Mouse (Mus musculus): Measurements from ENCODE around the gene Casd1. TPM values are rescaled to one million over a fixed set of nuclear protein-coding genes. Genes with fewer than 3 reads are reported as not detected.

Gene Casd1
- 32.1 and 43.8 TPM in 2 replicates for polyA plus RNA-seq (2016; fragmentation: Nextera tagmentation; extraction: Ambion mirVana)

GRCm38 (mm10) chr6:4600658-4601296 lies at the start of gene Casd1:
Gene Casd1, plus strand, starts transcription at chr6:4600839.
- H3K9me3 ChIP-seq, result no peaks in the 10 kb centered on the region
- H3K36me3 ChIP-seq, result no peaks in the 10 kb centered on the region
- H3K4me1 ChIP-seq, result peaks cover 25% of the 10 kb centered on the region; the same call in 1 of the 2 replicates
- DNase-seq (ENCODE audit: low spot score), result peak; percentile 85
- no peaks in the 10 kb centered on the region for H3K27me3 ChIP-seq (ENCODE audit: insufficient read depth, poor library complexity, severe bottlenecking)
- peak within 1 kb of the TSS; percentile 100 for H3K27ac ChIP-seq
- H3K4me3 ChIP-seq, result peak within 1 kb of the TSS; percentile 85
- 1% methylated on average over 58 of the region's 64 CpGs for WGBS

DNA sequence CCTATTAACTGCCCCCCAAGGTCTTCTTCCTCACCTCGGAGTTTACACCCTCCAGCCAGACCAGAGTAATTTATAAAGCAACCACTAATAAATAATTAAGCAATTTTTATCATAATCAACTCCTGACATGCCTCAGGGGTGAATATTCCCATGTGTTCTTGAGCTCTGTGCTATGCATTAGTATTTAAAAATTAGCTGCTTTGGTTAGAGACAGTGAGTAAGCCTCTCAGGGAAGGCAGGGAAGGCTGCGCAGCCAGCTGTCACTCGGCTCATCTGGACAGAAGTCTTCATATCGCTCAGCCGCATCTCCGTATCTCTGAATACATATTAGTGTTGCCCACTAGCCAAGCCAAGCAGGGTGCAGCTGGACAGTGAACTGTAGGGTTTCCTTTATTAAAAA lies 45.3 kb upstream of the Casd1 start:
- no peak overlapping the region for H3K4me3 ChIP-seq
- DNase-seq (ENCODE audit: low spot score), result no peak
- no peaks in the 10 kb centered on the region for H3K9me3 ChIP-seq
- no peaks in the 10 kb centered on the region for H3K27me3 ChIP-seq (ENCODE audit: insufficient read depth, poor library complexity, severe bottlenecking)
- H3K27ac ChIP-seq, result no peak overlapping the region
- WGBS, result 85% methylated on average over 6 of the region's 6 CpGs
- H3K36me3 ChIP-seq, result no peaks in the 10 kb centered on the region
- H3K4me1 ChIP-seq, result peaks cover 15% of the 10 kb centered on the region

- H3K27ac ChIP-seq, result 0 out of 2 replicates have a peak overlapping the region, but pooled peaks have one; percentile 19
- H3K4me3 ChIP-seq, result no peak overlapping the region
- H3K4me1 ChIP-seq, result peaks cover 29% of the 10 kb centered on the region
- H3K27me3 ChIP-seq (ENCODE audit: insufficient read depth, poor library complexity, severe bottlenecking), result no peaks in the 10 kb centered on the region
- WGBS, result 73% methylated on average over 8 of the region's 8 CpGs
- H3K36me3 ChIP-seq, result no peaks in the 10 kb centered on the region
- no peaks in the 10 kb centered on the region for H3K9me3 ChIP-seq
- DNase-seq (ENCODE audit: low spot score), result no peak
Observed at GRCm38 (mm10) chr6:4557086-4557485, 43.6 kb upstream of the Casd1 start.

GRCm38 (mm10) chr6:4557678-4558077 lies 43.0 kb upstream of the Casd1 start:
- Histone ChIP-seq H3K4me3 (no peak overlapping the region), H3K27me3 (ENCODE audit: insufficient read depth, poor library complexity, severe bottlenecking) (no peaks in the 10 kb centered on the region), H3K36me3 (no peaks in the 10 kb centered on the region), H3K27ac (0 out of 2 replicates have a peak overlapping the region, but pooled peaks have one; percentile 19), H3K4me1 (peaks cover 31% of the 10 kb centered on the region), H3K9me3 (no peaks in the 10 kb centered on the region)
- WGBS, result 6% methylated on average over 7 of the region's 7 CpGs
- peak; percentile 89 for DNase-seq (ENCODE audit: low spot score)

DNA sequence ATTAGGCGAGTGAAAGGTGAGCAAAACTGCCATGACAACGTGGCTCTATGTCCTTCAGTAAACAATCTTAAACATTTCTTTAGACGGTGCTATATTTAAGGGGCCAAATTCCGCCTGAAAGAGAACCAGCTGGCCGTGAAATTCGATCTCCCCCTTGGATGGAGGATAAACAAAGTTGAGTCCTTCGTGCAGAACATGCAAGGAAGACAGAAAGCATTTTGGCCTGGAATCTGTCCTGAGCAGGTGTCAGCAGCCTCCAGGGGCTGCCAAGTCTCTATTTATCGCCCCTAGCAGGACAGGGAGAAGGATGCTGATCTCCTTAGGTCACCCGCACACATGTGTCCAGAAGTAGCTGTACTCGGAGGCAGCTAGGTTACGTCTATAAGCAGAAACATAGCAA lies 39.5 kb upstream of the Casd1 start:
- Histone ChIP-seq H3K4me1 (peaks cover 33% of the 10 kb centered on the region), H3K27ac (peak overlapping the region; percentile 62), H3K9me3 (no peaks in the 10 kb centered on the region), H3K27me3 (ENCODE audit: insufficient read depth, poor library complexity, severe bottlenecking) (no peaks in the 10 kb centered on the region), H3K36me3 (no peaks in the 10 kb centered on the region), H3K4me3 (no peak overlapping the region; the same call in 1 of the 2 replicates)
- DNase-seq (ENCODE audit: low spot score), result no peak
- 21% methylated on average over 11 of the region's 11 CpGs for WGBS

DNA sequence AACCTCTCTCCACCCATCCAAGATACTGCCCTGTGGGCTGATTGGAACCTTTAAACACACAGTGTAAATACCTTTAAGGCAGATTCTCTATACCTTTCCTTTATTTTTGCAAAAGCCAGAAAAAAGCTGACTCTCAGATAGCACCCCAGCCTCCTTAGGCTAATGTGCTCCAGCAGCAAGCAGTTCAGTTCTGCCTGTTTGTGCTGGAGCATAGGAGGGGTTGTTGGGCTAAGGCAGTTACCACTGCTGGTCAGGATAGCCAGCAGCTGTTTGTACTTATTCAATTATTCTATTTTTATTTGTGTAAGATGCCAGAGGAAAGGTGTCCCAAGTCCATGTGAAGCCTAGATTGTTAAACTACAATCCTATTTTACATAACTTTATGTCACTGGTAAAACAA lies 39.0 kb upstream of the Casd1 start:
- Histone ChIP-seq H3K27me3 (ENCODE audit: insufficient read depth, poor library complexity, severe bottlenecking) (no peaks in the 10 kb centered on the region), H3K36me3 (no peaks in the 10 kb centered on the region), H3K4me3 (no peak overlapping the region; the same call in 1 of the 2 replicates), H3K4me1 (peaks cover 33% of the 10 kb centered on the region), H3K27ac (peak overlapping the region; percentile 62), H3K9me3 (no peaks in the 10 kb centered on the region)
- DNase-seq (ENCODE audit: low spot score), result no peak

GRCm38 (mm10) chr6:4562401-4562800 lies 38.2 kb upstream of the Casd1 start:
- 22% methylated on average over 1 of the region's 1 CpGs for WGBS
- no peaks in the 10 kb centered on the region for H3K9me3 ChIP-seq
- H3K4me3 ChIP-seq, result no peak overlapping the region
- H3K36me3 ChIP-seq, result no peaks in the 10 kb centered on the region
- 0 out of 2 replicates have a peak overlapping the region, but pooled peaks have one; percentile 16 for H3K27ac ChIP-seq
- no peaks in the 10 kb centered on the region for H3K27me3 ChIP-seq (ENCODE audit: insufficient read depth, poor library complexity, severe bottlenecking)
- DNase-seq (ENCODE audit: low spot score), result no peak
- H3K4me1 ChIP-seq, result peaks cover 31% of the 10 kb centered on the region

- Histone ChIP-seq H3K36me3 (no peaks in the 10 kb centered on the region), H3K9me3 (no peaks in the 10 kb centered on the region), H3K27me3 (ENCODE audit: insufficient read depth, poor library complexity, severe bottlenecking) (no peaks in the 10 kb centered on the region), H3K27ac (no peak overlapping the region), H3K4me1 (peaks cover 21% of the 10 kb centered on the region), H3K4me3 (no peak overlapping the region)
- WGBS, result 60% methylated on average over 5 of the region's 5 CpGs
- DNase-seq (ENCODE audit: low spot score), result no peak
Observed at GRCm38 (mm10) chr6:4563477-4563876, 37.2 kb upstream of the Casd1 start.

- H3K4me3 ChIP-seq, result no peak overlapping the region
- H3K36me3 ChIP-seq, result no peaks in the 10 kb centered on the region
- no peaks in the 10 kb centered on the region for H3K27me3 ChIP-seq (ENCODE audit: insufficient read depth, poor library complexity, severe bottlenecking)
- DNase-seq (ENCODE audit: low spot score), result no peak
- H3K9me3 ChIP-seq, result no peaks in the 10 kb centered on the region
- H3K4me1 ChIP-seq, result no peaks in the 10 kb centered on the region
- no peak overlapping the region for H3K27ac ChIP-seq
- WGBS, result 71% methylated on average over 4 of the region's 4 CpGs
Observed at GRCm38 (mm10) chr6:4570412-4570811, 30.2 kb upstream of the Casd1 start.

DNA sequence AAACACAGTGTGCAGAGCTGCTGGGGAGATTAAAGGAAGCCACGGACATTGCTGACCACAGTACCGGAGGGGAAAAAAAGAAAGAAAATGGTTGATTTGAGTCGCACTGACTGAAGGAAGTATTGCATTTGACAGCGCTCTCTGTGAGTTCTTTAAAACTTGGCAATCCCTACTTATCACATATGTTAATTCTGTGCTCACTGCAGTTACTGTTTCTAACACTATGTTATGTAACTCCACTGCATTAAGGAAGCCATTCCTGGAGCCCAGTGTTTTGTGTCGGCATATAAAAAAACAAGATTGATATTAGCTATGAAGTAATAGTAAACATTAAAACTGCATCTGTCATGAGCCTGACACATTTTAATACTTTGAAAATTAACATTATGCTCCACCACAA lies 22.9 kb upstream of the Casd1 start:
- Histone ChIP-seq H3K27ac (no peak overlapping the region), H3K27me3 (ENCODE audit: insufficient read depth, poor library complexity, severe bottlenecking) (no peaks in the 10 kb centered on the region), H3K36me3 (no peaks in the 10 kb centered on the region), H3K9me3 (no peaks in the 10 kb centered on the region), H3K4me3 (no peak overlapping the region), H3K4me1 (peaks cover 11% of the 10 kb centered on the region)
- DNase-seq (ENCODE audit: low spot score), result no peak
- WGBS, result 78% methylated on average over 5 of the region's 5 CpGs

GRCm38 (mm10) chr6:4578343-4578742 lies 22.3 kb upstream of the Casd1 start:
- Histone ChIP-seq H3K27ac (no peak overlapping the region), H3K9me3 (no peaks in the 10 kb centered on the region), H3K4me1 (peaks cover 16% of the 10 kb centered on the region), H3K4me3 (no peak overlapping the region), H3K27me3 (ENCODE audit: insufficient read depth, poor library complexity, severe bottlenecking) (no peaks in the 10 kb centered on the region), H3K36me3 (no peaks in the 10 kb centered on the region)
- no peak for DNase-seq (ENCODE audit: low spot score)
- 77% methylated on average over 6 of the region's 6 CpGs for WGBS

DNA sequence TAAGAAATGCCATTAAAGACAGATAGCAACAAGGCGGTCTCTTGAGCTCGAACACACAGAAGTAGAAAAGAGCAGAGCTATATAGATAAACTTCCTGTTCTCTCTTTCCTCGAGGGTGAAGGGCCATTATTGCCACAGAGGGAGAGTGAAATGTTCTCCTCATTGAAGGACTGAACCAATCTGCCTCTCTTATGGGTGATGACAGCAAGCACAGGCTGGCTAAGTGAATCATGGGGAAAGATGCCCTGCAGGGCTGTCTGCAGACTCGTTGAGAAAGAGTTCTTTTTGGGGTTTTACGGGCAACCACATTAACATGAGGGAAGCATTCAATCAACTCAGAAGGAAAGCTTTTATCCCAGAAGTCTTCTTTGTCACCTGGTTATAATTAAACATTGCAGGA lies 21.0 kb upstream of the Casd1 start:
- Histone ChIP-seq H3K4me3 (no peak overlapping the region), H3K4me1 (peaks cover 22% of the 10 kb centered on the region), H3K9me3 (no peaks in the 10 kb centered on the region), H3K36me3 (no peaks in the 10 kb centered on the region), H3K27ac (no peak overlapping the region), H3K27me3 (ENCODE audit: insufficient read depth, poor library complexity, severe bottlenecking) (no peaks in the 10 kb centered on the region)
- DNase-seq (ENCODE audit: low spot score), result no peak
- WGBS, result 38% methylated on average over 5 of the region's 5 CpGs

DNA sequence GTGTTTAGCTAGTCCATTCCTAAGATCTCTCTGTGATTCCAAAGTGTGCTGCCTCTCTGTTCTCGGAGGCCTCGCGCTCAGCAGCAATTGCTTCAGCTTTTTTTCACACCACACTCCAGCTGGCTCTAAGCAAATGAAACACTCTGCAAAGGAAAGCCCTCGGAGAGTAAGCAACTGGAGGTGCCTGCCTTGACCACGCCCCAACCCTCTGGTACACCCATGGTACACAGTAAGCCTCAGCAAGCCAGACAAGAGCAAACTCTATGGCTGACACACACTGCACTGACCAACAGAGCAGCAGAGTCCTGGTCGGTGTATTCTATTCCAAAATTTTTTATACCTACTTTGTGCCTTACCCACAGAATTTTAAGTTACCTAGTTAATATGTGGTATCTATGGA lies 17.2 kb upstream of the Casd1 start:
- H3K36me3 ChIP-seq, result no peaks in the 10 kb centered on the region
- H3K9me3 ChIP-seq, result no peaks in the 10 kb centered on the region
- peak overlapping the region; percentile 36; the same call in 1 of the 2 replicates for H3K27ac ChIP-seq
- H3K4me1 ChIP-seq, result peaks cover 22% of the 10 kb centered on the region
- H3K27me3 ChIP-seq (ENCODE audit: insufficient read depth, poor library complexity, severe bottlenecking), result no peaks in the 10 kb centered on the region
- DNase-seq (ENCODE audit: low spot score), result no peak
- WGBS, result 49% methylated on average over 6 of the region's 6 CpGs
- H3K4me3 ChIP-seq, result no peak overlapping the region

GRCm38 (mm10) chr6:4587946-4588345 lies 12.7 kb upstream of the Casd1 start:
- Histone ChIP-seq H3K4me1 (peaks cover 10% of the 10 kb centered on the region; the same call in 1 of the 2 replicates), H3K36me3 (no peaks in the 10 kb centered on the region), H3K27ac (no peak overlapping the region), H3K4me3 (no peak overlapping the region), H3K27me3 (ENCODE audit: insufficient read depth, poor library complexity, severe bottlenecking) (no peaks in the 10 kb centered on the region), H3K9me3 (no peaks in the 10 kb centered on the region)
- WGBS, result 82% methylated on average over 4 of the region's 4 CpGs
- DNase-seq (ENCODE audit: low spot score), result no peak

Measured in heart, embryonic 10.5 days (tissue).